Mouse (Mus musculus) left cerebral cortex, postnatal 25 days (tissue): ENCODE measurements around the gene Prim2. TPM values are rescaled to one million over a fixed set of nuclear protein-coding genes. Genes with fewer than 3 reads are reported as not detected.
"Not testable (repeated sequence)": the region's sequence is repeated elsewhere in the genome, so short reads cannot be mapped to it uniquely, and the experiment has no call there.

Experiments used
- DNase-seq, 2 experiments: peaks; one replicate each; pipeline ENCODE4 v3.0.0; 2022; ENCODE audit warnings: low spot score in 2 of 2, mixed read lengths in 1 of 2
- intact Hi-C: fragments of 180-260 bp; cut with DNase I; formaldehyde crosslinking; loops from one replicate; pipeline ENCODE4 v1.15.1; 2025
- total RNA-seq, 2 experiments: library from RNA; stranded (reverse); gene quantifications; 2 replicates each; pipeline ENCODE4 v1.2.3; 2021

The Prim2 gene
- total RNA-seq, 2 experiments from 2014 or later: 5.7 to 6.0 TPM

- peak in 1 of 2 experiments; percentile 36 for DNase-seq
- intact Hi-C loops: no loop called here
These were observed 6.4 kb downstream of the Prim2 start for GRCm38 (mm10) chr1:33663163-33663562.

- DNase-seq: no peak
- intact Hi-C loops: no loop called here
These were observed 11.3 kb downstream of the Prim2 start for GRCm38 (mm10) chr1:33658302-33658701.

- no peak for DNase-seq
- intact Hi-C loops: no loop called here
These were observed 11.9 kb downstream of the Prim2 start for GRCm38 (mm10) chr1:33657574-33658149.

- intact Hi-C loops: no loop called here
- no peak for DNase-seq
These were observed 18.7 kb downstream of the Prim2 start for GRCm38 (mm10) chr1:33650875-33651274.

- intact Hi-C loops: loop anchor here (5.0 kb wide), 1 partner anchor 1477 kb away; the partner anchor contains the start of gene Khdrbs2
- no peak for DNase-seq
These were observed 20.0 kb downstream of the Prim2 start for GRCm38 (mm10) chr1:33649534-33650108.

- no peak for DNase-seq
- intact Hi-C loops: loop anchor here (5.0 kb wide), 1 partner anchor 1477 kb away; the partner anchor contains the start of gene Khdrbs2
These were observed 20.6 kb downstream of the Prim2 start for GRCm38 (mm10) chr1:33649021-33649420.

- DNase-seq: peak in 1 of 2 experiments; percentile 26
- intact Hi-C loops: loop anchor here (5.0 kb wide), 1 partner anchor 1475 kb away; the partner anchor contains the start of gene Khdrbs2
These were observed 21.9 kb downstream of the Prim2 start for GRCm38 (mm10) chr1:33647661-33648060.

- peak; percentile 46 to 72 for DNase-seq
- intact Hi-C loops: loop anchor here (5.0 kb wide), 1 partner anchor 1475 kb away; the partner anchor contains the start of gene Khdrbs2
These were observed 22.4 kb downstream of the Prim2 start for GRCm38 (mm10) chr1:33647173-33647572.

GRCm38 (mm10) chr1:33645689-33646088, 23.9 kb downstream of the Prim2 start:
- DNase-seq: no peak
- intact Hi-C loops: loop anchor here (5.0 kb wide), 1 partner anchor 1473 kb away; the partner anchor contains the start of gene Khdrbs2

GRCm38 (mm10) chr1:33641139-33641538, 28.5 kb downstream of the Prim2 start:
- DNase-seq: peak; percentile 56 to 80
- intact Hi-C loops: no loop called here

- intact Hi-C loops: no loop called here
- no peak for DNase-seq
These were observed 29.5 kb downstream of the Prim2 start for GRCm38 (mm10) chr1:33640089-33640488.

GRCm38 (mm10) chr1:33639234-33639633, 30.4 kb downstream of the Prim2 start:
- DNase-seq: no peak
- intact Hi-C loops: no loop called here

GRCm38 (mm10) chr1:33637827-33638226, 31.8 kb downstream of the Prim2 start:
- intact Hi-C loops: no loop called here
- no peak for DNase-seq

GRCm38 (mm10) chr1:33636421-33637195, 33.0 kb downstream of the Prim2 start:
- peak in 1 of 2 experiments; percentile 23 for DNase-seq

GRCm38 (mm10) chr1:33631002-33631618, 38.5 kb downstream of the Prim2 start:
- intact Hi-C loops, DNase-seq: not testable (repeated sequence)

More at GRCm38 (mm10) chr1:33636421-33637195, 33.0 kb downstream of the Prim2 start:
- intact Hi-C loops: no loop called here

GRCm38 (mm10) chr1:33627803-33628202, 41.8 kb downstream of the Prim2 start:
- intact Hi-C loops: no loop called here
- no peak for DNase-seq

GRCm38 (mm10) chr1:33627070-33627469, 42.5 kb downstream of the Prim2 start:
- no peak for DNase-seq
- intact Hi-C loops: no loop called here

GRCm38 (mm10) chr1:33624900-33625299, 44.7 kb downstream of the Prim2 start:
- no peak for DNase-seq
- intact Hi-C loops: no loop called here

GRCm38 (mm10) chr1:33624441-33624840, 45.2 kb downstream of the Prim2 start:
- DNase-seq: no peak
- intact Hi-C loops: no loop called here

GRCm38 (mm10) chr1:33621791-33622190, 47.8 kb downstream of the Prim2 start:
- no peak for DNase-seq
- intact Hi-C loops: no loop called here
